ENCODE assay signal across 28 mouse cellular contexts in genomic region chr7:45971831-45972723, GRCm38 (mm10). TPM values are rescaled to one million over a fixed set of nuclear protein-coding genes. Genes with fewer than 3 reads are reported as not detected.
DNase-seq lines count a peak whose midpoint lies in the region; TF ChIP-seq lines count a peak whose summit lies in the region.
"Had no signal": no experiment of that assay in that cellular context is flagged by ENCODE, and none has a peak within 500 bp of the region (broad histone marks: within the 10 kb centered on the region; RNA-seq: fewer than 3 reads in every experiment).

No protein-coding gene starts in this region.

- in situ Hi-C loops in CH12.LX (cut with MboI; ENCODE audit: low pct_ligation_motif_present, low pct_unique_long_range_greater_than_20kb, low sequenced_read_pairs), result no loop called here
- in situ Hi-C loops in ES-E14 (cut with MboI; ENCODE audit: low sequenced_read_pairs in 2 of 2, unreplicated experiment in 2 of 2), result no loop called here

- no peaks in the 10 kb centered on the region for H3K27me3 ChIP-seq in CH12.LX (replicated peaks)
- H3K27me3 ChIP-seq: embryonic facial prominence, embryonic 13.5 days; forebrain, embryonic 15.5 days; midbrain, embryonic 12.5 days had no signal

- no peaks in the 10 kb centered on the region for H3K9me3 ChIP-seq in CH12.LX (replicated peaks; ENCODE audit: low read length)
- H3K9me3 ChIP-seq in ES-E14 (ENCODE audit: control insufficient read depth, insufficient read depth, low read depth, low read length), result no peaks in the 10 kb centered on the region
- H3K9me3 ChIP-seq: embryonic facial prominence, embryonic 13.5 days; forebrain, embryonic 10.5 days; forebrain, embryonic 15.5 days; hindbrain, embryonic 13.5 days; midbrain, embryonic 12.5 days had no signal

- no peak for TF ChIP-seq RAD21 in CH12.LX (IDR thresholded peaks at IDR 0.05; ENCODE audit: low read depth, low read length)

- H3K4me1 ChIP-seq in CH12.LX (ENCODE audit: control insufficient read depth in 1 of 2, insufficient read depth in 2 of 2), result peaks cover 6 to 15% of the 10 kb centered on the region in 2 experiments; a peak in 3 of 4 replicates
- H3K4me1 ChIP-seq in ES-E14 (ENCODE audit: control insufficient read depth in 2 of 2, insufficient read depth in 2 of 2, low read length in 2 of 2, poor library complexity in 1 of 2), result peaks cover 0 to 2% of the 10 kb centered on the region in 2 experiments; a peak in 1 of 4 replicates
- H3K4me1 ChIP-seq: embryonic facial prominence, embryonic 13.5 days; forebrain, embryonic 10.5 days; forebrain, embryonic 15.5 days; hindbrain, embryonic 13.5 days; midbrain, embryonic 12.5 days had no signal

- H3K79me2 ChIP-seq in CH12.LX (replicated peaks; ENCODE audit: control insufficient read depth, extremely low read depth, insufficient read depth, poor library complexity, severe bottlenecking), result no peaks in the 10 kb centered on the region

- H3K9ac ChIP-seq in CH12.LX (ENCODE audit: insufficient read depth, low read depth), result peak overlapping the region; percentile 37
- peak overlapping the region; percentile 24; the same call in 1 of the 2 replicates for H3K9ac ChIP-seq in ES-E14 (ENCODE audit: insufficient read depth, low read depth, low read length, poor library complexity, severe bottlenecking)
- H3K9ac ChIP-seq: embryonic facial prominence, embryonic 13.5 days; forebrain, embryonic 15.5 days; hindbrain, embryonic 13.5 days; liver, embryonic 14.5 days; lung, embryonic 14.5 days; midbrain, embryonic 12.5 days had no signal

- DNase-seq in CH12.LX (ENCODE audit: extremely low read depth) (peak; percentile 80), ES-E14 (ENCODE audit: low read depth, low spot score) (peak; percentile 29), ZHBTc4 (ENCODE audit: low read depth, low spot score) (peak; percentile 77)
- DNase-seq in c-Kit-positive CD71-positive TER-119-positive erythroid progenitor cells, embryonic 14.5 days (ENCODE audit: low spot score), result no peak
- DNase-seq in left cerebral cortex, postnatal 4 days, result no peak
- DNase-seq in kidney, postnatal 4 days, result no peak
- DNase-seq: adrenal gland, postnatal 14 days; cerebellum, adult 11-12 months; cerebellum, adult 9-11 months; gastrocnemius, postnatal 25 days; heart, adult 18-20 months; heart, postnatal 4 days; kidney, adult 9 months; kidney, postnatal 14 days; lung, embryonic 14.5 days; lung, postnatal 14 days; thymus, postnatal 4 days had no signal

- TF ChIP-seq CTCF in CH12.LX (conservative IDR thresholded peaks at IDR 0.05 in 1 of 2, IDR thresholded peaks at IDR 0.05 in 1 of 2; ENCODE audit: low read depth in 2 of 2, low read length in 2 of 2), result peak in 1 of 2 experiments; percentile 48; a peak in 2 of 4 replicates

- H3K36me3 ChIP-seq in CH12.LX (replicated peaks in 1 of 2; ENCODE audit: control insufficient read depth in 1 of 2, insufficient read depth in 1 of 2, low read length in 1 of 2), result peaks cover 0 to 33% of the 10 kb centered on the region in 2 experiments
- no peaks in the 10 kb centered on the region for H3K36me3 ChIP-seq in ES-E14 (ENCODE audit: control insufficient read depth, insufficient read depth, low read length, poor library complexity, severe bottlenecking)
- H3K36me3 ChIP-seq: embryonic facial prominence, embryonic 13.5 days; forebrain, embryonic 10.5 days; forebrain, embryonic 15.5 days; hindbrain, embryonic 13.5 days; midbrain, embryonic 12.5 days had no signal

- dilution Hi-C loops in CH12.LX (cut with MboI; ENCODE audit: extremely low pct_ligation_motif_present, extremely low pct_unique_long_range_greater_than_20kb, low sequenced_read_pairs), result no loop called here

- peak overlapping the region; percentile 42; the same call in 1 of the 2 replicates for H3K4me2 ChIP-seq in CH12.LX (ENCODE audit: insufficient read depth, low read depth, poor library complexity, severe bottlenecking)
- H3K4me2 ChIP-seq: embryonic facial prominence, embryonic 13.5 days; forebrain, embryonic 15.5 days; heart, embryonic 11.5 days; hindbrain, embryonic 13.5 days; lung, embryonic 14.5 days; midbrain, embryonic 12.5 days had no signal

- H3K4me3 ChIP-seq in CH12.LX (replicated peaks in 1 of 3; ENCODE audit: low read depth in 2 of 3, low read length in 2 of 3, poor library complexity in 1 of 3) (peak overlapping the region; percentile 59 to 66 (median 61)), ES-E14 (ENCODE audit: insufficient read depth in 1 of 2, low read depth in 1 of 2, low read length in 2 of 2, poor library complexity in 1 of 2, severe bottlenecking in 1 of 2) (peak overlapping the region in 1 of 2 experiments; percentile 15; a peak in 1 of 4 replicates)
- H3K4me3 ChIP-seq: embryonic facial prominence, embryonic 13.5 days; forebrain, embryonic 10.5 days; forebrain, embryonic 15.5 days; hindbrain, embryonic 13.5 days; left cerebral cortex, adult 2 months; midbrain, embryonic 12.5 days had no signal

- H3K27ac ChIP-seq in CH12.LX (ENCODE audit: insufficient read depth, low read depth) (peak overlapping the region; percentile 93), ES-E14 (ENCODE audit: insufficient read depth, low read depth, low read length, poor library complexity, severe bottlenecking) (peak overlapping the region; percentile 7)
- H3K27ac ChIP-seq: embryonic facial prominence, embryonic 13.5 days; forebrain, embryonic 10.5 days; forebrain, embryonic 15.5 days; left cerebral cortex, adult 2 months; liver, embryonic 14.5 days; midbrain, embryonic 12.5 days had no signal

- TF ChIP-seq POLR2A in CH12.LX (IDR thresholded peaks at IDR 0.05; ENCODE audit: low read depth, low read length), result peak; percentile 60

- intact Hi-C loops in left cerebral cortex, postnatal 4 days (cut with DNase I), result no loop called here

- TF ChIP-seq EP300 in CH12.LX (IDR thresholded peaks at IDR 0.05; ENCODE audit: low read length), result peak; percentile 68; the same call in 1 of the 2 replicates

TF ChIP-seq in CH12.LX, 34 proteins besides CTCF, POLR2A, EP300 and RAD21 (continues in another document):
- TF ChIP-seq MAZ (IDR thresholded peaks at IDR 0.05; ENCODE audit: low read depth, low read length) (0 out of 2 replicates have a peak, but pooled peaks have one; percentile 51), KAT2A (IDR thresholded peaks at IDR 0.05; ENCODE audit: insufficient replicate concordance, low read length) (0 out of 2 replicates have a peak, but pooled peaks have one; percentile 63), BHLHE40 (IDR thresholded peaks at IDR 0.05; ENCODE audit: low read depth, low read length) (peak; percentile 57), GABPA (IDR thresholded peaks at IDR 0.05; ENCODE audit: insufficient replicate concordance, low read depth, low read length) (no peak), IRF4 (IDR thresholded peaks at IDR 0.05; ENCODE audit: low read depth, low read length) (peak; percentile 74), CHD2 (IDR thresholded peaks at IDR 0.05; ENCODE audit: low read length) (no peak), ETS1 (conservative IDR thresholded peaks at IDR 0.05; ENCODE audit: low read depth, low read length) (peak; percentile 59), JUN (IDR thresholded peaks at IDR 0.05; ENCODE audit: insufficient read depth, low read depth, low read length) (no peak; the same call in 1 of the 2 replicates), TBP (conservative IDR thresholded peaks at IDR 0.05; ENCODE audit: low read depth, low read length) (0 out of 2 replicates have a peak, but pooled peaks have one; percentile 26), MYC (IDR thresholded peaks at IDR 0.05; ENCODE audit: low read depth, low read length) (peak; percentile 92; the same call in 1 of the 2 replicates), TCF12 (IDR thresholded peaks at IDR 0.05; ENCODE audit: low read depth, low read length) (peak; percentile 89), CHD1 (IDR thresholded peaks at IDR 0.05; ENCODE audit: low read depth, low read length) (peak; percentile 99)

TF ChIP-seq in ES-E14, 5 proteins besides CTCF, POLR2A, EP300 and RAD21:
- TF ChIP-seq ZNF384 (IDR thresholded peaks at IDR 0.05; ENCODE audit: low read depth, low read length) (no peak), MAFK (IDR thresholded peaks at IDR 0.05; ENCODE audit: insufficient read depth, low read depth, low read length) (no peak), HCFC1 (IDR thresholded peaks at IDR 0.05; ENCODE audit: borderline replicate concordance, insufficient read depth, low read length) (no peak), CHD2 (IDR thresholded peaks at IDR 0.05; ENCODE audit: low read depth, low read length) (no peak), ZC3H11A (IDR thresholded peaks at IDR 0.05; ENCODE audit: borderline replicate concordance, low read depth, low read length) (no peak)
TF ChIP-seq in ES-E14: peak in this region for 0.

RNA-seq across cellular contexts. Expression of gene Ccdc114, which starts 48.2 kb away (rescaled TPM):
- total RNA-seq in CH12.LX (2012; rRNA removed) (not detected in 2 replicates), CH12.LX (2014; rRNA removed) (not detected in 2 replicates), ES-E14 (2012; rRNA removed) (7.7 and 12.5 TPM in 2 replicates)
- 0.11 TPM in 1 of 2 replicates, not detected in the other for polyA plus RNA-seq in CH12.LX (2012; ENCODE audit: insufficient read length, low read depth)
- 1 to 10 TPM; 1.9 to 2.4 TPM for total RNA-seq in left cerebral cortex, postnatal 4 days (2021)

RNA-seq across cellular contexts. Expression of gene Emp3, which starts 50.9 kb away (rescaled TPM):
- 18.8 and 24.7 TPM in 2 replicates for total RNA-seq in CH12.LX (2012; rRNA removed)
- 49.7 and 56.6 TPM in 2 replicates for total RNA-seq in CH12.LX (2014; rRNA removed)
- 125 and 135 TPM in 2 replicates for polyA plus RNA-seq in CH12.LX (2012; ENCODE audit: insufficient read length, low read depth)
- total RNA-seq in ES-E14 (2012; rRNA removed), result 43.8 and 56.5 TPM in 2 replicates
- total RNA-seq in left cerebral cortex, postnatal 4 days (2021), result 10 to 100 TPM in 1 of 2 experiments, 1 to 10 TPM in 1; 6.9 to 13.4 TPM

RNA-seq across cellular contexts. Expression of gene Abcc6, which starts 58.0 kb away (rescaled TPM):
- 9.0 and 10.5 TPM in 2 replicates for total RNA-seq in CH12.LX (2012; rRNA removed)
- 2.2 and 7.8 TPM in 2 replicates for total RNA-seq in CH12.LX (2014; rRNA removed)
- polyA plus RNA-seq in CH12.LX (2012; ENCODE audit: insufficient read length, low read depth), result 6.4 and 7.4 TPM in 2 replicates
- total RNA-seq in ES-E14 (2012; rRNA removed), result 4.7 and 7.1 TPM in 2 replicates
- total RNA-seq in left cerebral cortex, postnatal 4 days (2021), result 1 to 10 TPM; 2.1 to 3.0 TPM
- total RNA-seq: gastrocnemius, postnatal 25 days; heart, adult 18-20 months; heart, postnatal 4 days had no signal
- polyA plus RNA-seq: activated CD4-positive, CD25-positive, alpha-beta regulatory T cell, adult 4 months; heart, postnatal 0 days; thymus, postnatal 0 days had no signal

Comparison
In these comparisons a context has a peak if more than half of its experiments do, and no peak if none do; other contexts are left out.
1. DNase-seq: peak in CH12.LX (single experiment), ES-E14 (single experiment) and ZHBTc4 (single experiment); none in c-Kit-positive CD71-positive TER-119-positive erythroid progenitor cells, embryonic 14.5 days (single experiment), left cerebral cortex, postnatal 4 days (single experiment) and kidney, postnatal 4 days (0 of 2).